Mouse (Mus musculus) liver, embryonic 14.5 days (tissue): Measurements from ENCODE around the gene Stat4.

Experiments used
- CTCF ChIP-seq: IDR thresholded peaks from 2 replicates; pipeline ENCODE4 v1.5.1; 2016; ENCODE audit warnings: antibody characterized with exemption, low read depth, control low read depth
- EP300 ChIP-seq: IDR thresholded peaks from 2 replicates; pipeline ENCODE4 v1.6.1; 2016; ENCODE audit warnings: antibody characterized with exemption, low read depth

- TF ChIP-seq CTCF (no peak), EP300 (no peak)
Measured at GRCm38 (mm10) chr1:51996056-51996455, 9.1 kb downstream of the Stat4 start.
